Mouse (Mus musculus) heart, embryonic 15.5 days (tissue): Measurements from ENCODE around the gene Slco1c1. TPM values are rescaled to one million over a fixed set of nuclear protein-coding genes. Genes with fewer than 3 reads are reported as not detected.
"Not testable (repeated sequence)": the region's sequence is repeated elsewhere in the genome, so short reads cannot be mapped to it uniquely, and the experiment has no call there.

ENCODE experiments used
- ATAC-seq: fragments of 200-750 bp; cut with Nextera tagmentation; replicated peaks from 2 replicates; pipeline ENCODE4 v1.8.0; 2017; ENCODE audit warnings: low read depth, moderate TSS enrichment; ENCODE audit not compliant: insufficient number of reproducible peaks, insufficient read depth, low FRiP score
- H3K27ac ChIP-seq: fragments of 300-500 bp; sonication (generic); 2 replicates; pipeline ENCODE4 v1.5.1; 2015; ENCODE audit warnings: mild to moderate bottlenecking, inconsistent platforms
- H3K27me3 ChIP-seq: fragments of 300-500 bp; sonication (generic); 2 replicates; pipeline ENCODE4 v1.6.1; 2015; ENCODE audit warnings: inconsistent platforms
- H3K36me3 ChIP-seq: fragments of 300-500 bp; sonication (generic); 2 replicates; pipeline ENCODE4 v1.6.1; 2015; ENCODE audit warnings: mild to moderate bottlenecking, inconsistent platforms
- H3K4me1 ChIP-seq: fragments of 300-500 bp; sonication (generic); replicated peaks from 2 replicates; pipeline ENCODE4 v1.6.1; 2015; ENCODE audit warnings: inconsistent platforms
- H3K4me2 ChIP-seq: fragments of 300-500 bp; sonication (generic); 2 replicates; pipeline ENCODE4 v1.6.1; 2015; ENCODE audit warnings: inconsistent platforms, mild to moderate bottlenecking, moderate library complexity
- H3K4me3 ChIP-seq: fragments of 300-500 bp; sonication (generic); 2 replicates; pipeline ENCODE4 v1.5.1; 2015; ENCODE audit warnings: mild to moderate bottlenecking, inconsistent platforms
- H3K9ac ChIP-seq: fragments of 300-500 bp; sonication (generic); 2 replicates; pipeline ENCODE4 v1.6.1; 2015; ENCODE audit warnings: mild to moderate bottlenecking, inconsistent platforms
- H3K9me3 ChIP-seq: fragments of 300-500 bp; sonication (generic); replicated peaks from 2 replicates; pipeline ENCODE4 v1.6.1; 2016; ENCODE audit warnings: inconsistent platforms
- WGBS: fragments of 180-500 bp; shearing (Covaris S2); methylation state at CpG from one replicate; pipeline ENCODE4 v1.1.7; 2015; ENCODE audit warnings: mixed read lengths; 5-methylcytosine and 5-hydroxymethylcytosine counted together
- polyA plus RNA-seq: library from polyadenylated mRNA; unstranded; fragments of >200 nt; fragmentation: Nextera tagmentation; extraction: Ambion mirVana; gene quantifications from 2 replicates; pipeline ENCODE4 v1.2.1, GENCODE M21; 2015

Slco1c1 gene
- polyA plus RNA-seq, 1 experiment from 2014 or later = 0.20 TPM

DNA sequence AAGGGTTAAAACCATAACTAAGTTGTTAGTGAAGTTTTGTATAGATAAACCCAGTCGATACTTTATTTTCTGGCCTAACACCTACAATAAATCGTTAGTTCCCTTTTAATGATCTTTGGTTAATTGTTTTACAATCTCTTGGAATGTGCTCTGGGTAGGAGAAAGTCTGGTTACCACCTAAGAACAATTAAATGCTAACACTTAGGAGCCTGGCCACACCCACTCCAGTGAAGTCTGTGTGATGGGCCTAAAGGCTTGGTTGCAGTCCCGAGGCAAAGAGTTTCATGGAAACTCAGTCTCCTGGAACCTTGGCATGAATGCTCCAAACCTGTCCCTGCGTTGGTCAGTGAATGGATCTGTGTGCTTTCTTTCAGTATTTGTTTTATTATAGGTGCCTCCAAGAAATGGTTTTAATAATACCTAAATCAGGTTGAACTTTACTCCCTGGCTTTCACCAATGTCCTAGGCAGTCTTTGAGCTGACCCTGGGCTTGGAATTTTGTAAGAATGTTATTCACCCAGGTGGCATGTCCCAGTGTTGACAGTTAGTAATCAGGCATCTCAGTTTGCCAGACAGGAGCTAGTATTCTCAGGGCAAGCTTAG lies 66.5 kb downstream of the Slco1c1 start:
- not testable (repeated sequence) for H3K27me3 ChIP-seq, H3K36me3 ChIP-seq, H3K4me2 ChIP-seq, H3K27ac ChIP-seq, H3K4me3 ChIP-seq, ATAC-seq, H3K9ac ChIP-seq, H3K4me1 ChIP-seq, H3K9me3 ChIP-seq
- WGBS = 47% methylated on average over 4 of the region's 4 CpGs

DNA sequence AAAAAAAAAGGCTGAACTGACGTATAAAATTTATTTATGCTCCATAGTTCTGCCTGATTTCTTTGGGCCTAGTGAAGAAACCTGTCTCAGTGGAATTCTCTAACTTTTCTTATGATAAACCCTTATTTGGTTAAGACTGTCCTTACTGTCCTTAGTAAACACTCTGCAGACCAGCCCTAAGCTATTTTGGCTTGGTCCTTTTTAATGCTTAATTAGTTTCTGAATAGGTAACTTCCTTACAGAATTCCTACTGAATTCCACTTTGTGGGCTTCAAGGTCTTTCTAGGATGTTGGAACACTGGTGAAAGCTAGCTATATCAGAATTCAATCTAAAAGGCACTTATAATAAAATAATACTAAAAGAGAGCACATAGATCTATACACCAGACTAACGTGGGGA lies 71.9 kb downstream of the Slco1c1 start:
- H3K4me1 ChIP-seq = no peaks in the 10 kb centered on the region
- no peaks in the 10 kb centered on the region for H3K36me3 ChIP-seq
- 69% methylated on average over 2 of the region's 2 CpGs for WGBS
- H3K27ac ChIP-seq = no peak overlapping the region
- H3K4me2 ChIP-seq = no peak overlapping the region
- ATAC-seq = no peak
- no peaks in the 10 kb centered on the region for H3K9me3 ChIP-seq
- H3K4me3 ChIP-seq = no peak overlapping the region
- no peak overlapping the region for H3K9ac ChIP-seq
- H3K27me3 ChIP-seq = no peaks in the 10 kb centered on the region

DNA sequence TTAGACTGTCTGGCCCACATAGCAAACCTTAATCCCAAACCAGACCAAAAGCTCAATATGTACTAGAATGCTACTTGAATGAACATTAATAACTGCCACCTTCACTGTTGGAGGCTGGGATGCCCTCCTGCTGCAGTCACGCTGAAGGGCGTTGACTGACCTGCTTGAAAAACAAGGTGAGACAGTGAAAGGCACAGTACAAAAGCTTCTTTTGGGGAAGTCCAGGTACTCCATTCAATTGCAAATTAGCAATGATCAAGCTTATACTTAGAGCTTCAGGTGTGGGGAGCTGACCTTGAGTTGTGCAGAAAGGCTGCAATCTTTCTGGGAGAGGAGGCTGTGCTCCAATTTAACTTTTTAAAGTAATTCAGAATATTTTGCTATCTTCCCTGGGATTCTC lies 72.9 kb downstream of the Slco1c1 start:
- Histone ChIP-seq H3K4me1 (no peaks in the 10 kb centered on the region), H3K9ac (no peak overlapping the region), H3K9me3 (no peaks in the 10 kb centered on the region), H3K27me3 (no peaks in the 10 kb centered on the region), H3K4me2 (no peak overlapping the region), H3K27ac (no peak overlapping the region), H3K4me3 (no peak overlapping the region), H3K36me3 (no peaks in the 10 kb centered on the region)
- WGBS = 89% methylated on average over 2 of the region's 2 CpGs
- no peak for ATAC-seq

DNA sequence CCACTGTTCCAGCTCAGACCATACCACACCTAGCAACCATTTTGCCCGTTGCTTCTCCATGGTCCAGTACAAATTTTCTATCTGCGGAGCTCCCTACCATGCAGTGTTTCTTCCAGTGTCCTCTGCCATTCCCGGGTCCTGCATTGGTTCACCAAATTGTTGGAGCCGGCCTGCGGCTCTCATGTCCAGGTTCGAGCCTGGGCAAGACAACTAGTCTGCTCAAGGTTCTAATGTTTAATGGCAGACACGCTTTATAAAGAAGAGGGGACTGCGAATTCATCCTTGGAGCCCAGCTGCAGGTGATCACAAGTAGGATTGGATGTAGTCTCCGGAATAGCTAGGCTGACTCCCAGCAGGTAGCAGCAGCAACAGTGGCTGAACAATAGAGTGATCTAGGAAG lies 76.8 kb downstream of the Slco1c1 start:
- WGBS = 70% methylated on average over 9 of the region's 9 CpGs
- Histone ChIP-seq H3K4me3 (no peak overlapping the region), H3K27ac (no peak overlapping the region), H3K27me3 (no peaks in the 10 kb centered on the region), H3K4me1 (no peaks in the 10 kb centered on the region), H3K4me2 (no peak overlapping the region), H3K36me3 (no peaks in the 10 kb centered on the region), H3K9me3 (no peaks in the 10 kb centered on the region), H3K9ac (no peak overlapping the region)
- ATAC-seq = no peak

DNA sequence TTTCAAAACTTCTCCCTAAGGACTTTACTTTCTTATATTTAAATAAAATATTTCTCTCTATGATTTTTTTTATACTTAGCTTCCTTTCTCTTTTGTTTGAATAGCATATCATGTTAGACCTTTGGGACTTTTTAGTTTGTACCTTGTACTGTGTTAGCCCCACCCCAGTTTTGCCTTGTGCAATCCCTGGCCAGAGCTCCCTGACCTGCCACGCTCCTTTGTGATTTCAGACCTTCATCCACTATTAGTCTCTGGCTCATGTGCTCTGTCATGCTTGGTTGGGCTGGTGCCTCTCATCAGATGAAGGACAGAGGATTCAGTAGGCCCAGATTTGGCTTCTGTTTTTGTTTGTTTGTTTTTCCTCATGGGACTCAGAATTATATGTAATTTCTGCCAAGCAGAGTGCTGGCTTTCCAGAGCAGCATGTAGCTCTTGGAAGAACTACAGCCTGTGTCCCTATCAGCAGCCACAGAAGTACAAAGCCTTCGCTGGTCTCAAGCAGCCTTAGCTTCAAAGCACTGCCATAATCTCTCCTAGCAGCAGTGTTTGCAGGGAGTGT lies 86.6 kb downstream of the Slco1c1 start:
- H3K27me3 ChIP-seq = no peaks in the 10 kb centered on the region
- H3K27ac ChIP-seq = no peak overlapping the region
- WGBS = 64% methylated on average over 2 of the region's 2 CpGs
- no peak for ATAC-seq
- no peak overlapping the region for H3K4me2 ChIP-seq
- H3K4me1 ChIP-seq = no peaks in the 10 kb centered on the region
- no peak overlapping the region for H3K4me3 ChIP-seq
- H3K36me3 ChIP-seq = no peaks in the 10 kb centered on the region
- no peaks in the 10 kb centered on the region for H3K9me3 ChIP-seq
- no peak overlapping the region for H3K9ac ChIP-seq

DNA sequence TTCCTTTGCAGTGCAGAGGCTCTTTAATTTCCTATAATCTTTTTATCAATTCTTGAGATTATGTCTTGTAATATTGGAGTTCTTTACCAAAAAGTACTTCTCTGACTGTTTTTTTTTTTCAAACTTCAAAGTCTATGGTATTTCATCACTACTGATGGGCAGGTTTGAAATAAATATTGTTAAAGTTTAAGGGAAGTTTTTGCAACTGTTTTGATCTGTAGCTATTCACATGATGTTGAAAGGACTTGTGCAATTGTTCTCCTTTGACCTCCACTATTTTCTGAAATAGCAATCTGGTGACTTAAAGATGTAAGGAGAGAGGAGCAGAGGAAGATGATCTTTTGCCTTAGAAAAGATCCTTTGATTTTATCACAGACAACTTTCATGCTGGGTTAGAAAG lies 89.8 kb downstream of the Slco1c1 start:
- H3K9ac ChIP-seq = no peak overlapping the region
- no peak for ATAC-seq
- H3K4me3 ChIP-seq = no peak overlapping the region
- H3K4me1 ChIP-seq = no peaks in the 10 kb centered on the region
- H3K27me3 ChIP-seq = no peaks in the 10 kb centered on the region
- H3K4me2 ChIP-seq = no peak overlapping the region
- no peaks in the 10 kb centered on the region for H3K9me3 ChIP-seq
- H3K36me3 ChIP-seq = no peaks in the 10 kb centered on the region
- H3K27ac ChIP-seq = no peak overlapping the region

DNA sequence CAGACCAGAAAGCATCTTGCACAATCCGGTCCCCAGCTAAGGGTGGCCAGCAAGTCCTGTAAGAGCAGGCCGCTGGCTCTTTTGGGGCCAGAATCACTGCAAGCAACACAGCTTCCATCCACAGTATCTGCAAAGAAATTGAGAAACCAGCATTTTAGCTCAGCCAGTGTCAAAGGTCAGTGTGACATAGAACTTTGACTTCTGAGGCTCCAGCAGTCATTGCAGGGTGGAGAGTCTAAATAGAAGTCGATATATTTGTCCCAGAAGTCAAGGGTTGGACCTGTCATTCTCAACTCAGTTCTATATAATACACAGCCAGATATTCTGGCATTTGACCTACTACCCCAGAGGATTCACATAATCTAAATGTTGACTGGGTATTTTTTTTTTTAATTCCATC lies 91.2 kb downstream of the Slco1c1 start:
- Histone ChIP-seq H3K4me2 (no peak overlapping the region), H3K4me3 (no peak overlapping the region), H3K36me3 (no peaks in the 10 kb centered on the region), H3K27me3 (no peaks in the 10 kb centered on the region), H3K9ac (no peak overlapping the region), H3K9me3 (no peaks in the 10 kb centered on the region), H3K4me1 (no peaks in the 10 kb centered on the region), H3K27ac (no peak overlapping the region)
- no peak for ATAC-seq
- 74% methylated on average over 3 of the region's 3 CpGs for WGBS

Other genes with a start within 250 kb of the Slco1c1 start
- 0.06 TPM in 1 of 2 replicates, not detected in the other for gene Slco1b2, start 105.2 kb downstream of the Slco1c1 start, polyA plus RNA-seq
- not detected in 2 replicates for gene Gm5724, start 249.4 kb downstream of the Slco1c1 start, polyA plus RNA-seq